Mouse (Mus musculus): ENCODE measurements at regions not wholly inside any gene's neighbourhood (a gene's known extent, or its start where the extent isn't known, plus 50 kb on each side); places are given as distances from the start of the nearest gene placed in this dataset.

DNA sequence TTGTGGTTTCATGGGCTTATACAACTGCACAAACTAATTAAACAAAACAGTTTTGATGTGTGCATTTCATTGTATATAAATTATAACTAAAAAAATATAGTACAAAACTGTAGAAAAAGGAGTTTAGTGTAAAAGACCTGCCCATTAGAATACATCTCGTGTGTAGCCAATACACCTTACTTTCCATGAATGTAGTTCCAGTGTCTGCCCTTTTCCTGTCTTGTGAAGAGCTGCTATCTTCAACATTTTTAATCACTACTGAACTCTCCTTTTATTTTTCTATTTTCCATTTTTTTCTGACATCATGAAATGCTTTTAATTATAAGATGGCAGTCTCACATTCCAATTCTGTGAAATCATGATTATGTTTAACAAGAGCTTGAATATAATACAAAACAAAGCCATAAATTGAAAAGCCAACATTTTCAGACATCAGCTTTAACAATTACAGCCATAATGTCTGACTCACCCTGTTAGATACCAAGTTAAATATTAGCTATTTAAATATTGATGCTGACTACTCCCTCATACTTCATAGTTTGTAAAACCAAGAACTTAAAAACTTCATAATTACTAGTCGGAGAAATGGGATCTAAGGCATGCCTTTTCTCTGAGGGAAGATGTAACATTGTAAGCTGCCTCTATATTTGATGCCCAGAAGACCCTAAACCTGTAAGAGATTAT lies 163.6 kb upstream of the Sema3d start:
- in situ Hi-C loops (cut with MboI, MseI) = no loop called here

DNA sequence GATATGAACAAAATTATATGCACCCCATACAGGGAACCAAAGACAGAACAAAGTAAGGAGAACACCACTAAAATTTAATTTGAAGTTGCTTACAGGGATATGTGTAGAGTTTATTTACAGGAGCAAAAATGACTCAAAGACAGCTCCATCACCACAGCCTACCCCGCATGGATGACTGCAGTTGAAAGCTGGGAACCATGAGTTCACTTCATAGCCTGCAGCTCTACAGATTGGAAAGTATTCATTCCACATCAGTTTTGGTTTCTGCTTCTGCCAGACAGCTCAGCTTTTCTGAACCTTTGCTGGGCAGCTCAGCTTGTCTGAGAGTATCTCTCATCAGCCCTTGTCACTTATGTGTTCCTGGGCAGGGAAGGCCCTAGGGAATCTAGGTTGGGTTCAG lies 160.6 kb upstream of the Sema3d start:
- in situ Hi-C loops (cut with MboI, MseI) = no loop called here

DNA sequence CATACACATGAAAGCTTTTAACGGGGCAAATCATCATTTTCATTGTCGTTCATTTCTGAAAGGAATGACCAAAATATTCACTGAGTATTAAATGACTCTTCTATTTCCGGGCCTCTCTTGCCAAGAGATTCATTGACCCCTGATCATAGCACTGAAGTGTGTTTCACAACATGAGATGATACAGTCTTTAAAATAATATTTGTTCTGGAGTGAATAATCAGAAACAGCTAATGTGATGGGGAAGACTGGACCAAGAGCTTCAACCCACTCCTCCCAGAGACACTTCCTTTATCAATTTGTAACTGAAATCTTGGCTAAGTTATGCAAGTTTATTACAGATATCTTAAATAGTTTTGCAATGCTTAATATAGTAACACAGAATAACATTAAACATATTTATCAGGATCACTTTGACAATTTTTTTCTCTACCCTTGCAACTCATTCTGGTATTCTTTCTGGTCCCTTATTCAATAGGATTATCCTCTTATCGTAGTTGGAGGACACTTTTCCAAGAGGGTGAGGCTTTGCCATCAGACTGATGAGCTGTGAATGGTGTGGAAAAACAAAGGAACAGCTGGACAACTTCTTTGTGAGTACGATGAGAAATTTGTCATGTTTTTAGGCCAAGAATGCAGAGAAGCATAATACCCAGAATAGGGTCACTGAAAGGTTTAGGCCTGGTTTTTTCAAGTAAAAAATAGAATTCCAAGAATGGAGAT lies 149.6 kb upstream of the Sema3d start:
- in situ Hi-C loops (cut with MboI, MseI) = no loop called here

DNA sequence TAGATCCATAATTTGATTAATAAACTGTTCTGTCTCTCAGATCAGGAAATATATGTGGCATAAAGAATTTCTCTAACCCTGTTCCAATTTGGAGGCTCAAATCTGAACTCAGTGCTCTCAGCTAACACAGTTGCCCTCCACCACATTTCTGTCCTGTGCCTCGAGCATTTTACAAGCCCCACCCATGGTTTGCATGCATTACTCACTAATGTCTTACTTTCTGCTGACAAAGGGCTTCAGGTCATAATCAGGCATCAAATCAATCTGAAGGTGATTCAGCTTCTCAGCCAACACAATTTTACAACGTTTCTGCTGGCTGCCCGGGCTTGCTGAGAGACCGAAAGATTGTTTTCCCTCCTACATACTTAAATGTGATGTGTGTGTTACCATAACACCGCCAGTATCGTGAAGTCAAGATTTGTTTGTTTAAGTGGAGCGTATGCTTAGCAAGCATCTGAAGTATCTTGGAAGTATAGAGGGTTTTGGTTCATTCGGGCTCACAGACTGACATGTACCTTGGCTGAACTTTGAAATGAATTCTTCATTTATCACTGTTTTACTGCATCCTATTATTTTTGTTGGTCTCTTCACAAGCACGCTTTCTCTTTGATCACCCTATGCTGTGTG lies 139.9 kb upstream of the Sema3d start:
- in situ Hi-C loops (cut with MboI, MseI) = no loop called here

DNA sequence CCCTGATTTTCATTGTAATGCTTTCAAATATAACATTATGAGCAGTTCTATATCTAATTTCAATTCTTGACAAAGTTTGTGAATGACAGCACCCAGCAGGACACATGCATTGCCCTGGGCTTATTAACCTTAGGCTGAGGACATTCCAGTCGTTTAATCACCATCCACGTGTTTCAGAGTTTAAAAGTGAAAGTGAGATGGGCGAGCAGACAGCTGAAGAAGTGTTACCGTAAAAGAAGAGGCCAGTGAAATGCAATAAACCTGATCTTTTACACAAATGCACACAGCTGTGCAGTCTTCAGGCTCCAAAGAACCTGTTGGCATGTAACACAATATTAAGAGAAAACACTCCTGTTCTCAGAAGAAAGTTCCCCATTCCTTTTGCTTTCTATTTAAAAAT lies 89.5 kb upstream of the Sema3d start:
- in situ Hi-C loops (cut with MboI, MseI) = loop anchor here (10.0 kb wide), 1 partner anchor 81 kb away; no protein-coding TSS in a partner anchor

DNA sequence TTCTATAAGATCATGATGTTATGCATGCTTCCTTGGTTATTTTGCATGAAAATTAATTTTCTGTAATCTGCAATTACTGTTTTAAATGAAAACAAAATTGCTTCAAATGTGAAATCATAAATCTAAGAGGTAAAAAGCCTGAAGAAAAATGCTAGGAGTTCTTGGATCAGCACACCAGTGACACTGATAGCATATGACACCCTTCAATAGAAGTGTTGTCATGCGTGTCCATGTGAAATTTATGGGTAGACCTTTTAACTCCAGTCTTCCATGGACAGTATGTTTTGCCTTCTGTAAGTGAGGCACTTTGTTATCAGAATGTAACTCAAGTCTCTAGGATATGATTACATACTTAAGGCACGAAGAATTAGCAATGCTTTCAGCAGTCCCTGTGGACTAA lies 85.9 kb upstream of the Sema3d start:
- in situ Hi-C loops (cut with MboI, MseI) = loop anchor here (10.0 kb wide), 1 partner anchor 77 kb away; no protein-coding TSS in a partner anchor

DNA sequence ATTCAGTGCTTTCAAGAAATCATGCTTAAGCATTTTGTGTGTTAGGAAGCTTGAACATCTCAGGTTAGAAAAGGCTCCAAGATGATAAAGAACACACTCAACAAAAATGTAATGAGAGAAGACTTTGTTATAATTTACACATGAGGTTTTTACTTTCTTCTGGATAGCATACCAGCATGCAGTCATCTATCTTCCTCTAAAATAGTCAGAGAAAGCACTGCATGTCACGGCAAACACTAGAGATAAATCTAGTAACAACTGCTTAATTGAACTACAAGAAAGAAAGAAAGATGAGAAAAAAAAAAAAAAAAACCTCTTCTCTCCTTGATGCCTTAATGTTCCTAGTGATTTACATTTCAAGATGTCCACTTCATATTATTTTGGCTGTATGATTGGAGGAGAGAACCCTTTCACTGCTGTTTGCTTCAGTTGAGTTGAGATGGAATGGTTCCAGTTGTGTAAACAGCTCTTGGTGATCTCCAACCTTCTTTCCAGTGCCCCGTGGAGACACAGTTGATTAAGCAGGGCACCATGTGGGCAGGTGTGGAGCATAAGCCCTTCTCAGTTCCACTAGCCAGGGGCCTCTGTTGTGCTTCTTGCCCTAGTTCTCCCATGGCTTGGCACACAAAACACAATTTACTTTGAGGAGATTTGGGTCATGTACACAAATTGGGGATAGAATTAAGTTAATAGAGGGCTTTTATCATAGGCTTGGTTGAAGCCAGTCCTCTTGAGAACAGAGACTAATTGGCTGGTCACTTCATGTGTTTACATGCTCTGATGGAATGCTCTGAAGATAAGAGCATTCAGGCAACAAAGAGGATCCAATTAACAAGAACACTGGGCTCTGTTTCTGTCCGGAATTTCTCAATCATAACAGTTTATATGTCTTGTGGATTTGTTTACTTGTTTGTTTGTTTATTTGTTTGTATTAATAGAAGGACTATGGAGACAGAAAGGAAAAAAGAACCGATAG lies 81.1 kb upstream of the Sema3d start:
- in situ Hi-C loops (cut with MboI, MseI) = no loop called here

DNA sequence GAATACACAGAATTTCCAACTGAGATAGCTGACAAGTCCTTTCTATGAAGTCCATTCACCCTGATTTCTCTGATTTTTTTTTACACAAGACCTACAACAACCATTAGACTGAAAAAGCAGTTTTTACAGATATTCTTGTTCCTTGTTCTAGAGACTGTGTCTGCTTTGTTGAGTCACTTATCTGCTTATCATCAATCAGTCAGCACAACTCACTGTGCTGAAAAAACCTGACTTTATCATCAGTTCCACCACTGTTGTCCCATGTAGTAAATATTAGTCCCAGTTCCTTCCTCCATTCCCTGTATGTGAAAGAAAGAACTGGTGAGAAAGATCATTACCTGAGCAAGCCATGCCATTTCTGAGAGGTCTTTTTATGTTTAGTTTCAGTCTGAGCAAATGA lies 73.8 kb upstream of the Sema3d start:
- in situ Hi-C loops (cut with MboI, MseI) = no loop called here

DNA sequence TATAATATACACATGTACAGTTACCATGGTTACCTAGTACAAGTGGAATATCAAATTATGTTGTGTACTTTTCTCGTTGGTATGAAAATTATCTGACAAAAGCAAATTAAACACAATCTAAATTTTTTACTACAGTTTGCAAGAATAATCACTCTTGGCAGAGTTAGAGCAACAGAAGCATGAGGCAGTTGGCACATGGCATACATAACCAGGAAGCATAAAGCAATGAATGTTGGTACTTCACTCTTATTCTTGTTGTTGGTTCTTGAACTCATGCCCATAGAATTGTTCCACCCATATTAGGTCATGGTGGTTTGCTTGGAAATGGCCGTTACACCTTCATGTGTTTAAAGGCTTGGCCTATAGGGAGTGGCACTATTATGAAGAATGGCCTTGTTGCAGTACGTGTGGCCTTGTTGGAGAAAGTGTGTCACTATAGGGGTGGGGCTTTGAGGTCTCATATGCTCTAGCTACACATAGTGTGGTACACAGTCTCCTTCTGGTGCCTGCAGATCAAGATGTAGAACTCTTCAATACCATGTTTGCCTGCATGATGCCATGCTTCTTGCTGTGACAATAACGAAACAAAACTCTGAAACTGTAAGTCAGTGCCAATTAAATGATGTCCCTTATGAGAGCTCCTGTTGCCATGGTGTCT lies 50.4 kb upstream of the Sema3d start:
- in situ Hi-C loops (cut with MboI, MseI) = no loop called here

Data from T-helper 2 cell (primary cell).